Mouse (Mus musculus) forelimb bud, embryonic 11.5 days (tissue): Measurements from ENCODE around the gene Efna2.

Experiments used
- DNase-seq: peaks from one replicate; pipeline ENCODE4 v3.0.0-alpha.2; 2012; ENCODE audit warnings: low read depth, low spot score

Gene Efna2

DNA sequence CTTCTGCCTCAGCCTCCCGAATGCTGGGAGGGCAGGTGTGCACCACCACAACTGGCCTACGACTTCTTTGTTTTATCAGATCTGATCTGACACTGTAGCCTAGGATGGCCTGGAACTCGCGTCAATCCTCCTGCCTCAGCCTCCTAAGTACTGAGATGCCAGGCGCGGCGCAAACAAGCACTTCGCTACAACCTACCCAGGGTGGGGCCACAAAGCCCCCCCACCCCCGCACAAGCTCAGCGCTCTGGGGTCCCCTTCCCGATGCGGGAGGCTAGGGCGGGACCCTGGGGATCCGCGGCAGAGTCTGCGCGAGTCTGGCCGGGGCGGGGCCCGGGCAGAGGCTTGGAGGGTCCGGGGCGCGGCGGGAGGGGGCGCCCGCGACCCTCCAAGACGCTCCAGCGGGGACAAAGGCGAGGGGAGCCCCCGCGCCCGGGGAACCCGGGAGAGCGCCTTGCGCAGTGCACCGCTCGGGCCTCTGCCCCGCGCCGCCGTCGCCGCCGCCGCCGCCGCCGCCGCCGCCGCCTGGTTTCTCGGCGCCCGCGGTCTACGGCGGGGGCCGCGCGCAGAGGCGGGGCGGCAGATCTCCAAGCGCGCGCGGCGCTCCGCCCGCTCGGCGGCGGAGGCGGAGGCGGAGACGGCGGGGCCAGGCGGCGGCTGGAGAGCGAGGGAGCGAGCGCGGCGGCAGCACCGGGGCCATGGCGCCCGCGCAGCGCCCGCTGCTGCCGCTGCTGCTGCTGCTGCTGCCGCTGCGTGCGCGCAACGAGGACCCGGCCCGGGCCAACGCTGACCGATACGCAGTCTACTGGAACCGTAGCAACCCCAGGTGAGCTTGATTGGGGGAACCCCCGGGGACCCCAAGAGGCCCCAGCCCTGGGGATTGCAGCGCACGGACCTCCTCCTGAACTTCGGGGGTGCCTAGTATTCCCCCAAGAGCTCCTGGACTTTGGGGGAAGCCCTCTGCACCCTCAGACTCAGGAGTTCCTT lies at the start of gene Efna2:
TSS of gene Efna2 (plus strand) at position 415 of the 984 bp plus-strand sequence.
- no peak for DNase-seq

- no peak for DNase-seq
Observed at GRCm38 (mm10) chr10:80129846-80130245, 49.4 kb upstream of the Efna2 start.

GRCm38 (mm10) chr10:80130403-80131031 lies 48.8 kb upstream of the Efna2 start:
- DNase-seq = no peak

- DNase-seq = peak; percentile 52
Observed at GRCm38 (mm10) chr10:80131316-80131951, 47.8 kb upstream of the Efna2 start.

- DNase-seq = no peak
Observed at GRCm38 (mm10) chr10:80131952-80132350, 47.3 kb upstream of the Efna2 start.

- no peak for DNase-seq
Observed at GRCm38 (mm10) chr10:80133226-80133849, 45.9 kb upstream of the Efna2 start.

GRCm38 (mm10) chr10:80134421-80134820 lies 44.9 kb upstream of the Efna2 start:
- no peak for DNase-seq

GRCm38 (mm10) chr10:80135161-80135560 lies 44.1 kb upstream of the Efna2 start:
- DNase-seq = no peak

DNA sequence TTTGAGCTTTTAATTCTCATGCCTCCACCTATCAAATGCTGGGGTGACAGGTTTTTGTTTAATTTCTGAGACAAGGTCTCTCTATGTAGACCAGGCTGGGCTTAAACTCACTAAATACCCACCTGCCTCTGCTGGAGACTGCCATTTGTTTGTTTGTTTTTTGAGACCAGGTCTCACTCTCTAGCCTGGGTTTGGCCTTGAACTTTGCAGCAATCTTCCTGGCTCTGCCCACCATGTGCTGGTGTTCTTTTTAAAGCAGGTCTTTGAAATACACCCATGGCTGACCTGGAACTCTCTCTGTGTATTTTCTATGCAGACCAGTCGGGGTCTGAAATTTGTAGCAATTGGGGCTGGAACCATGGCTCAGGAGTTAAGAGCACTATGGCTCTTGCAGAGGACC lies 43.6 kb upstream of the Efna2 start:
- no peak for DNase-seq

GRCm38 (mm10) chr10:80136179-80136951 lies 42.9 kb upstream of the Efna2 start:
- no peak for DNase-seq

DNA sequence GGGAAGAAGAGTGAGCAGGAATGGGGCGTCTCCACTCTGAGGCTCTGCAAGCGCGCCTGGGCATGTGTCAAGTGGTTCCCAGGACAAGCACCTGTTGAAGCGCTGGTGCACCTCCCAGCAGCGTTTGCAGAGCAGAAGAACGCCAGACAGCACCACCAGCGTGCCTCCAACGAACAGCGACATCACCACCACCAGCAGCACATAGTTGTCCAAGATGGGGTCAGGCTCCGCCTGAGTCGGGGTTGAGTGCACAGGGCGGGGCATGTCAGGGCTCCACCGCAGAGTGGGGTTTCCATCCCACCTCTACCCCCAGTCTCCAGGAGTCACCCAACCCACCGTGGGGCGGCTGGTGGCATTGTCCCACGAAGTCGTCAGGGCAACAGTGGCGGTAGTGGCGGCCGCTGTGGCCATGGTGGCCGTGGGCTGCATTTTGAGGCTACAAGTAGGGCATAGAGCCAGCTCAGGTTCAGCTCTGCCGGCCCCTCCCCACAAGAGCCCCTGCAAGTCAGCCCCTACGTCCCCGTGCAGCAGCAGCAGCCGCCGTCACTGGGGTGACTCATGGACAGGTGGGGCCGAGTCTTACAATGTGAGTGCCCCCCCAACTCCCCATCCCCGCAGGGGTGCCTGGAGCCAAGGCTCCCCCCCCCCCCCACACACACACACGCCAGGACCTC lies 42.2 kb upstream of the Efna2 start:
- DNase-seq = no peak

- no peak for DNase-seq
Observed at GRCm38 (mm10) chr10:80137626-80138552, 41.4 kb upstream of the Efna2 start.

- DNase-seq = no peak
Observed at GRCm38 (mm10) chr10:80138553-80139438, 40.5 kb upstream of the Efna2 start, which contains the start of gene Atp5d. Atp5d (plus strand) TSS chr10:80138632.

GRCm38 (mm10) chr10:80139439-80139775 lies 39.9 kb upstream of the Efna2 start:
- no peak for DNase-seq

DNA sequence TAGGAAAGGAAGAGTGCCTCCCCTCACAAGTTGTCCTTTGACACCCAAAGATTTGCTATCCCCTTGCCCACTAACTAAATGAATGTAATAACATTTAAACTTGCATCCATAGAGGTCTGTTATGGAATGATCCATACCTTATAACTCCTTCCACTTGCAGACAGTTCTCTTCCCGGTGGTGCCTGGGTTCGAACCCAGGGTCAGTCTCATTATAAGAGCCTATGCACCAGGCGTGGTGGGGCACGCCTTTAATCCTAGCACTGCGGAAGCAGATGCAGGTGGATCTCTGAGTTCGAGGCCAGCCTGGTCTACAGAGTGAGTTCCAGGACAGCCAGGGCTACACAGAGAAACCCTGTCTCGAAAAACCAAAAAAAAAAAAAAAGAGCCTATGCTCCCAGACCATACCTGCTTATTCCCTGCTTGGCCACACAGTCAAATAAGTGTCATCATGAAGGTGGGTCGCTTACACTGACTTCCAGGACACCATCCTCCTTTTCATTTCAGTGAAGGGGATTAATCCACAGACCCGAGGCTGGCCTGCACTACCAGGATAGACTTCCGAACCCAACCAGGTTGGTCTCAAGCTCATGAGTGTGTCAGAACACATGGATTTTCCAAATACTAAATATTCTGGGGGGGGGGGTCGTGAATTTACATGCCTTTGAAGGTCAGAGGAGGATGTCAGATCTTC lies 39.2 kb upstream of the Efna2 start:
- no peak for DNase-seq

GRCm38 (mm10) chr10:80140666-80141035 lies 38.6 kb upstream of the Efna2 start, which contains the start of gene Cbarp:
Cbarp (minus strand) TSS chr10:80140835.
- DNase-seq = no peak

- DNase-seq = peak; percentile 92
Observed at GRCm38 (mm10) chr10:80141243-80141642, 38.0 kb upstream of the Efna2 start.
